Mouse (Mus musculus) hindbrain, embryonic 10.5 days (tissue): ENCODE data around the gene Glt8d2. TPM values are rescaled to one million over a fixed set of nuclear protein-coding genes. Genes with fewer than 3 reads are reported as not detected.

ENCODE experiments used
- DNase-seq: peaks from one replicate; pipeline ENCODE4 v3.0.0-alpha.2; 2017; ENCODE audit warnings: low spot score
- H3K27ac ChIP-seq: fragments of 300-500 bp; sonication (generic); 2 replicates; pipeline ENCODE4 v1.5.1; 2016; ENCODE audit warnings: mild to moderate bottlenecking, moderate library complexity
- H3K27me3 ChIP-seq: fragments of 300-500 bp; sonication (generic); 2 replicates; pipeline ENCODE4 v1.6.1; 2016; ENCODE audit warnings: mild to moderate bottlenecking; ENCODE audit not compliant: poor library complexity, insufficient read depth, severe bottlenecking
- H3K36me3 ChIP-seq: fragments of 300-500 bp; sonication (generic); 2 replicates; pipeline ENCODE4 v1.6.1; 2016; ENCODE audit warnings: mild to moderate bottlenecking, moderate library complexity
- H3K4me1 ChIP-seq: fragments of 300-500 bp; sonication (generic); replicated peaks from 2 replicates; pipeline ENCODE4 v1.6.1; 2016; ENCODE audit warnings: mild to moderate bottlenecking
- H3K4me3 ChIP-seq: fragments of 300-500 bp; sonication (generic); 2 replicates; pipeline ENCODE4 v1.5.1; 2016; ENCODE audit warnings: mild to moderate bottlenecking, moderate library complexity
- H3K9me3 ChIP-seq: fragments of 300-500 bp; sonication (generic); 2 replicates; pipeline ENCODE4 v1.6.1; 2016; ENCODE audit warnings: mild to moderate bottlenecking, moderate library complexity
- WGBS: fragments of 180-500 bp; shearing (Covaris S2); methylation state at CpG from one replicate; pipeline ENCODE4 v1.1.7; 2016; 5-methylcytosine and 5-hydroxymethylcytosine counted together
- polyA plus RNA-seq: library from polyadenylated mRNA; unstranded; fragments of >200 nt; fragmentation: Nextera tagmentation; extraction: Ambion mirVana; gene quantifications from 2 replicates; pipeline ENCODE4 v1.2.1, GENCODE M21; 2016

The Glt8d2 gene
- polyA plus RNA-seq, 1 experiment from 2014 or later: 1.9 TPM

GRCm38 (mm10) chr10:82666436-82667234 lies 23.8 kb downstream of the Glt8d2 start:
- 25% methylated on average over 22 of the region's 22 CpGs for WGBS
- peaks cover 4% of the 10 kb centered on the region; the same call in 1 of the 2 replicates for H3K4me1 ChIP-seq
- H3K36me3 ChIP-seq: no peaks in the 10 kb centered on the region
- DNase-seq: peak; percentile 84
- H3K27ac ChIP-seq: no peak overlapping the region
- no peaks in the 10 kb centered on the region for H3K9me3 ChIP-seq
- H3K27me3 ChIP-seq: no peaks in the 10 kb centered on the region
- H3K4me3 ChIP-seq: peak overlapping the region; percentile 23; the same call in 1 of the 2 replicates

DNA sequence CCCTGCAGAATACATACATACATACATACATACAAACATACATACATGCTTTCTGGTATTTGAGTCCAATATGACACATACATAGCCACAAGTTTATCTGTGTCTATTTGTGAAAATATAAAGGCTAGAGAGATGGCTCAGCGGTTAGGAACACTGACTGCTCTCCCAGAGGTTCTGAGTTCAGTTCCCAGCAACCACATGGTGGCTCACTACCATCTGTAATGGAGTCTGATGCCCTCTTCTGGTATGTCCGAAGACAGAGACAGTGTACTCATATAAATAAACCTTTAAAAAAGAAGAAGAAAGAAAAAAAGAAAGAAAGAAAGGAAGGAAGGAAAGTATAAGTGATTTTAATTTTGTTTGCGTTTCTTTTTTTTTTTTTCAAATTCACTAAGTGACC lies 24.5 kb downstream of the Glt8d2 start:
- DNase-seq: no peak
- Histone ChIP-seq H3K36me3 (no peaks in the 10 kb centered on the region), H3K27ac (no peak overlapping the region), H3K27me3 (no peaks in the 10 kb centered on the region), H3K4me1 (peaks cover 4% of the 10 kb centered on the region; the same call in 1 of the 2 replicates), H3K9me3 (no peaks in the 10 kb centered on the region), H3K4me3 (no peak overlapping the region)
- 61% methylated on average over 3 of the region's 3 CpGs for WGBS

DNA sequence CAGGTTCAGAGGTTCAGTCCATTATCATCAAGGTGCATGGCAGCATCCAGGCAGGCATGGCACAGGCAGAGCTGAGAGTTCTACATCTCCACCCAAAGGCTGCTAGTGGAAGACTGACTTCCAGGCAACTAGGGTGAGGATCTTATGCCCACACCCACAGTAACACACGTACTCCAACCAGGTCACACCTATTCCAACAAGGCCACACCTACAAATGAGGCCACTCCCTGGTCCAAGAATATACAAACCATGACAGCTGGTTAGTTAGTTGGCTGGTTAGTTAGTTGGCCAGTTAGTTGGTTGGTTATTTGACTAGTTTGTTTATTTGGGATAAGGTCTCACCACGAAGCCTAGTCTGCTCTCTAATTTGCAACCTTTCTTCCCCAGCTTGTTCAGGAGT lies 27.2 kb downstream of the Glt8d2 start:
- no peak for DNase-seq
- Histone ChIP-seq H3K36me3 (no peaks in the 10 kb centered on the region), H3K4me3 (no peak overlapping the region), H3K27ac (no peak overlapping the region), H3K9me3 (no peaks in the 10 kb centered on the region), H3K4me1 (peaks cover 4% of the 10 kb centered on the region; the same call in 1 of the 2 replicates), H3K27me3 (no peaks in the 10 kb centered on the region)
- 87% methylated on average over 2 of the region's 2 CpGs for WGBS

DNA sequence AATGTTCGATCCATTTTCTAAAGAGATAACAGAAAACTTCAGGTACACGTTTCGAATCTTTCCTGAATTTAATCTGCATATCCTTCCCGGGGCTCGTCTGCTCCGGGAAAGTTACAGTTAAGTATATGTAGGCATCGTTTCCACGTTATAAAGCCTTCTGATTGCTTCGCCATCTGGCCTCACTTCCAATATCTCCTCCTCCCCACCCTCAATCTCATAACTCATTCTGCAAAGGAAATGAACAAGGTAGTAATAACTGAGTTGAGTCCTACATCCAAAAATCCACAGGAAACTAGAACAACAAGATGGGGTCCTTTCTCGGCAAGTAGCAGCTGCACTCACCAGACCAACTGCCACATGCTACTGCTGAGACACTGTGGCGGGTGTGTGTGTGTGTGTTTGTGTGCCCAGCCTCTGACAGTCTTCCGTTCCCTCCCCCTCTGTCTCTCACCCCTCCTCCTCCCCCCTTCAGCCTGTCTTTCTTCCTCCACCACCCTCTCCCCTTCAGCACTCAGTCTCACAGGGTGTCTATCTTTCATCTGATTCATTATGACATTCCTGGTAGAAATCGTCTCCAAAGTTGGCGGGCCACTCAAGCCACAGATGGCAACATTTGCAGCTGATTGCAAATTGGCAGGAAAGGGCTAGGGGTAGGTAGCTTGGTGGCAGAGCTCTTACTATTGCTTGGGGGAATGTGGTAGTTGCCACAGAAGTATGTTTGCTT lies 28.0 kb downstream of the Glt8d2 start:
- Histone ChIP-seq H3K9me3 (no peaks in the 10 kb centered on the region), H3K4me1 (peaks cover 4% of the 10 kb centered on the region; the same call in 1 of the 2 replicates), H3K27me3 (no peaks in the 10 kb centered on the region), H3K4me3 (no peak overlapping the region), H3K27ac (no peak overlapping the region), H3K36me3 (no peaks in the 10 kb centered on the region)
- DNase-seq: no peak
- WGBS: 86% methylated on average over 14 of the region's 14 CpGs

DNA sequence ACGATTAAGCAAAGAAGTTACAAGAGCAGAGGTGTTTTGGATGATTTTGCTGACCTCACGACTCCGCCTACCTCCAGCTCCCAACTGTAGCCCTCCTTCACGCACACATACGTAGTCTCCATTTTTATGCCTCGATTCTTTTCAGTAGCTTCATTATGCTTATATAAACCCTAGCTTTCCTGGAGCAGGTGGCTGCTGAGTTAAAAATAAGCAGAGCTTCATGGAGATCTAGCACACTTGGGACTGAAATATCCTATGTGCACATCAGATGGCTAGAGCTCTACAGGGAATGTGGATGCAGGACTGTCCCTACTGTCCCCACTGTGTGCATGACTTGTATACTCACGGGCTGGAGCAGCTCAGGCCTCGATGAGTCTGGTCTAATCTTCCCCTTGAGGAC lies 28.6 kb downstream of the Glt8d2 start:
- H3K4me1 ChIP-seq: peaks cover 3% of the 10 kb centered on the region; the same call in 1 of the 2 replicates
- 90% methylated on average over 8 of the region's 8 CpGs for WGBS
- H3K4me3 ChIP-seq: no peak overlapping the region
- no peaks in the 10 kb centered on the region for H3K36me3 ChIP-seq
- no peak for DNase-seq
- H3K27ac ChIP-seq: no peak overlapping the region
- H3K9me3 ChIP-seq: no peaks in the 10 kb centered on the region
- no peaks in the 10 kb centered on the region for H3K27me3 ChIP-seq

GRCm38 (mm10) chr10:82654581-82654980 lies 35.9 kb downstream of the Glt8d2 start:
- WGBS: 83% methylated on average over 3 of the region's 3 CpGs
- no peaks in the 10 kb centered on the region for H3K27me3 ChIP-seq
- H3K36me3 ChIP-seq: peaks cover 27% of the 10 kb centered on the region
- H3K9me3 ChIP-seq: no peaks in the 10 kb centered on the region
- H3K4me3 ChIP-seq: no peak overlapping the region
- H3K27ac ChIP-seq: no peak overlapping the region
- no peaks in the 10 kb centered on the region for H3K4me1 ChIP-seq
- DNase-seq: no peak

- peaks cover 36% of the 10 kb centered on the region for H3K36me3 ChIP-seq
- H3K4me3 ChIP-seq: no peak overlapping the region
- no peak overlapping the region for H3K27ac ChIP-seq
- 74% methylated on average over 5 of the region's 5 CpGs for WGBS
- no peaks in the 10 kb centered on the region for H3K27me3 ChIP-seq
- no peak for DNase-seq
- no peaks in the 10 kb centered on the region for H3K4me1 ChIP-seq
- H3K9me3 ChIP-seq: no peaks in the 10 kb centered on the region
Measured at GRCm38 (mm10) chr10:82652625-82653024, 37.8 kb downstream of the Glt8d2 start.

DNA sequence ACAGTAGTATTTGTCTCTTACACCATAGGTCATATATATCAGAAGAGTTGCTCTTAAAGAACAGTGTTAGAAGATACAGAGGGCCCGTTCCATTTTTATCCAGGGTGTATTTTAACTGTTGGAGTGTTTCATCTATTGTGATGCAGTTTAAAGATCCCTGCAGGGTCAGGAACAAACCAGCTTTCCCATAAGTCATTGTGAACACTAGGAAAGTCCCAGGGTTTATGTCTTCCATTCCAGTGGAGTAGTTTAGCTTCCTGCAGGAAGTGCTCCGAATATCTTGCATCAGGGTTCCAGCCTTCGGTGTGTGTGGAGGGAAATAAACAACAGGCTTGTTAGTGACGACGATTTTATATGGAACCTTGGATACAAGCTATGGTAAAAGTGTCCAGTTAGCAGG lies 39.2 kb downstream of the Glt8d2 start:
- peaks cover 51% of the 10 kb centered on the region for H3K36me3 ChIP-seq
- H3K4me1 ChIP-seq: no peaks in the 10 kb centered on the region
- no peaks in the 10 kb centered on the region for H3K27me3 ChIP-seq
- no peaks in the 10 kb centered on the region for H3K9me3 ChIP-seq
- 94% methylated on average over 5 of the region's 5 CpGs for WGBS
- no peak overlapping the region for H3K27ac ChIP-seq
- no peak for DNase-seq
- H3K4me3 ChIP-seq: no peak overlapping the region

DNA sequence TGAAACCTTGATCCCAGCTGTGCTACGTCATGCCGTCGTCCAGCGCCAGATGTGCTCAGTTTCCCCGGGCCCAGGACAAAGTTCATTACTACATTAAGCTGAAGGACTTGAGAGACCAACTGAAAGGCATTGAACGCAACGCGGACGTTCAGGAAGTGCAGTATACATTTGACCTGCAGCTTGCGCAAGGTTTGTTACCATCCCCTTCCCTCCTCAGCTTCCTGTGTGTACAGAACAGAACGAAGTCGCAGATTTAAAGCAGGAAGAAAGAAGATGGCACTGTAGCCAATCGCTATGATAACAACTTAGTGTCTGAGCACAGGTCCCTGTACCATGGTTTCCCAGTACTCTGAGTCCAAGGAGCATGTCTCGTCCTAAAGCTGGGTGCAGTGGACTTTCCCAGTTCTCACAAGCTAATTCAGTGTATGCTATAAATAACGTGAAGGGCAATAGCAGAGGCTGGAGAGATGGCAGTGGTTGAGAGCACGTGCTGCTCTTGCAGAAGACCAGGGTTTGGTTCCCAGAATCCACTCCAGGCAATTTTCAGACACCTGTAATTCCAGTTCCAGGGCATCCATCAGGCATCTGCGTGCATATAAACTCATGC lies 43.1 kb downstream of the Glt8d2 start:
- Histone ChIP-seq H3K27ac (no peak overlapping the region), H3K36me3 (peaks cover 85% of the 10 kb centered on the region), H3K4me1 (no peaks in the 10 kb centered on the region), H3K27me3 (no peaks in the 10 kb centered on the region), H3K4me3 (no peak overlapping the region), H3K9me3 (no peaks in the 10 kb centered on the region)
- 92% methylated on average over 17 of the region's 17 CpGs for WGBS
- DNase-seq: no peak

DNA sequence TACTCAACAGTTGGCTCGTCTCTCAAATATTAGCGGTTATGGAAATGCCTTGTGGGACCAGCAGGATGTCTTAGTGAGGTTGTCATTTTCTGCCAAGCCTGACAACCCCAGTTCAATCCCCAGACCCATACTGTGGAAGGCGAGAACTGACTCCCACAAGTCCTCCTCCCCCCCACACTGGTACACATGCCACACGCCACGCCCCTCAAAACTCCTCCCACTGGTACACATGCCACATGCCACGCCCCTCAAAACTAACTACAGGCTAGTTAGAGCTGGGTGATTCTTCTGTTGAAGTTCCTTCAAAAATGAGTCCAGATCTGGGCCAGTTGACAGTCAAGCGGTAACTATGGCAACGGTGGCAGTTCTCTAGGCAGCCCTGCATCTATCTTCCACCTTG lies 44.4 kb downstream of the Glt8d2 start:
- 93% methylated on average over 8 of the region's 8 CpGs for WGBS
- H3K27ac ChIP-seq: no peak overlapping the region
- H3K36me3 ChIP-seq: peaks cover 85% of the 10 kb centered on the region
- no peaks in the 10 kb centered on the region for H3K27me3 ChIP-seq
- no peaks in the 10 kb centered on the region for H3K9me3 ChIP-seq
- H3K4me1 ChIP-seq: no peaks in the 10 kb centered on the region
- H3K4me3 ChIP-seq: no peak overlapping the region
- no peak for DNase-seq

DNA sequence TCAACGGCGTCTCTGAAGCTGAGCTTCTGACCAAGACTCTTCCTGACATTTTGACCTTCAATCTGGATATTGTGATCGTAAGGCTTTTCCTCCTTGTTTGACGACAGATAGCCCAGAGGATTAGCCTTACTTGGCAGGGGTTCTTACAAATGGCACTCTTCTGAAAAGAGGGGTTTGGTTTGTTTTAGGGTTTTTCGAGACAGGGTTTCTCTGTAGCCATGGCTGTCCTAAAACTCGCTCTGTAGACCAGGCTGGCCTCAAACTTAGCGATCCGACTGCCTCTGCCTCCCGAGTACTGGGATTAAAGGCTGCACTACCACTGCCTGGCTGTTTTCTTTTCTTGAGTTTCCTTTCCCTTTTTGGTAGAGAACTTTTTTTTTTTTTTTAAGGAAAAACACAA lies 49.0 kb downstream of the Glt8d2 start:
- DNase-seq: no peak
- H3K27ac ChIP-seq: no peak overlapping the region
- no peaks in the 10 kb centered on the region for H3K27me3 ChIP-seq
- no peak overlapping the region for H3K4me3 ChIP-seq
- no peaks in the 10 kb centered on the region for H3K4me1 ChIP-seq
- no peaks in the 10 kb centered on the region for H3K9me3 ChIP-seq
- peaks cover 100% of the 10 kb centered on the region for H3K36me3 ChIP-seq
- 95% methylated on average over 9 of the region's 9 CpGs for WGBS

- no peak for DNase-seq
- Histone ChIP-seq H3K27me3 (no peaks in the 10 kb centered on the region), H3K4me3 (no peak overlapping the region), H3K4me1 (no peaks in the 10 kb centered on the region), H3K36me3 (peaks cover 100% of the 10 kb centered on the region), H3K9me3 (no peaks in the 10 kb centered on the region), H3K27ac (no peak overlapping the region)
- 90% methylated on average over 8 of the region's 8 CpGs for WGBS
Measured at GRCm38 (mm10) chr10:82639032-82639698, 51.3 kb downstream of the Glt8d2 start.
